Mouse (Mus musculus): Measurements from ENCODE around the gene Mblac2. TPM values are rescaled to one million over a fixed set of nuclear protein-coding genes. Genes with fewer than 3 reads are reported as not detected.
"Not testable (repeated sequence)": the region's sequence is repeated elsewhere in the genome, so short reads cannot be mapped to it uniquely, and the experiment has no call there.

Mblac2 gene
- 3.3 and 5.9 TPM in 2 replicates for total RNA-seq (2014; fragmentation: Nextera tagmentation)
- total RNA-seq (2017): 2.9 and 3.0 TPM in 2 replicates

DNA sequence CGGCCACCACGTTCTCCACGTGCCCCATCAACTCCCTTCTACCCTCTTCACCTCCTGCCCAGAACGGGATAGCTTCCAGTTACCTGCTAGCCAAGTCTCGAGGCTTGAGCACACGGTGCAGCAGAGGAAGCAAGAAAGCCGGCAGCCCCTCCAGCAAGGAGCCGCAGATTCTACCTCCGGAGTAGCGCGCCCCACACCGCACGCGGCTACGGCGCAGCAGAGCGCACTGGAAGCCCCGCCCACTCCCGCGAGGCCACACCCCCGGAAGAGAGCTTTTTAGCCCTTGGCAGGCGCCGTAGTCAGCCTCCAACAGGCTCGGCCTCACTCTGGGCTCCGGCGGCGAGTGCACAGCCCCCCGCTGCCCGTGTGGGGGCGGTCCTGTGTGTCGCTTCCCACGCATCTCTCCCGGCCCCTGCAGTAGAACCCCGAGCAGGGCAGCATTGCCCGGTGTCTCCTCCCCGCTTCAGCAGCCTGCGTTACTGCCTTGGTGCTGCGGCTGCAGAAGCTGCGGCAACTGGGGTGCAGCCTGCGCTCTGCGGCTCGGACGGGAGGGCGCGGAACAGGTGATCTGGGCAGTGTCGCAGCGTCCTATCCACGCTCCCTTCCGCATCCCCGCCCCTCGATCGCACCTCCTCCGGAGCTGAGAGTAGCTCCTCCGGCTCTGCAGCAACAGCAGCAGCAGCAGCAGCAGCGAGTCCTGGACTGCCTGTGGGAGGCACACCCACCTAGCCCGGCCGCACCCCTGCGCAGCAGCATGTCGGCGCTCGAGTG, at the start of gene Mblac2, which contains the start of gene Polr3g:
Gene Mblac2 (plus strand): TSS at position 567 of the 771 bp plus-strand sequence.
Gene Polr3g (minus strand): TSS at position 239 of the 771 bp plus-strand sequence.
- peak; percentile 84 for ATAC-seq (replicated peaks; ENCODE audit: poor library complexity, severe bottlenecking)

- ATAC-seq (replicated peaks; ENCODE audit: poor library complexity, severe bottlenecking): no peak
Observed at GRCm38 (mm10) chr13:81663566-81664330, 47.4 kb upstream of the Mblac2 start.

GRCm38 (mm10) chr13:81664331-81664698, 46.8 kb upstream of the Mblac2 start:
- ATAC-seq (replicated peaks; ENCODE audit: poor library complexity, severe bottlenecking): no peak

DNA sequence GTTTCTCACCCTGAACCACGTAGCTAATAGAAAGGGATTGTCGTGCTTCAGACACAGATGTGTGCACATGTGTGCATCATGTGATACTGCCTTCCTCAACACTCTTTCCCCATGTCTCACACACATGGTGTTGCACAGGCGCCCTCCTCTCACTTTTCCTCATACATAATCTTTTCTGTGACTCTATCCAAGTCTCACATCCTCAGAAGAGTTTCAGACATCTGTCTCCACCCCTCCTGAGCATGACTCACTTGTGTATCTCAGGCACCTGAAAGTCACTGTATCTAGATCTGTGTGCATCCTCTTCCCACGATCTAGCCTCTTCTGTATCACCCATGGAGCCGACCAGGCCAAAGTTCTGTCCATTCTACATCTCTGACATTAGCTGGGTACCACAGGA, 43.4 kb upstream of the Mblac2 start:
- no peak for ATAC-seq (replicated peaks; ENCODE audit: poor library complexity, severe bottlenecking)

DNA sequence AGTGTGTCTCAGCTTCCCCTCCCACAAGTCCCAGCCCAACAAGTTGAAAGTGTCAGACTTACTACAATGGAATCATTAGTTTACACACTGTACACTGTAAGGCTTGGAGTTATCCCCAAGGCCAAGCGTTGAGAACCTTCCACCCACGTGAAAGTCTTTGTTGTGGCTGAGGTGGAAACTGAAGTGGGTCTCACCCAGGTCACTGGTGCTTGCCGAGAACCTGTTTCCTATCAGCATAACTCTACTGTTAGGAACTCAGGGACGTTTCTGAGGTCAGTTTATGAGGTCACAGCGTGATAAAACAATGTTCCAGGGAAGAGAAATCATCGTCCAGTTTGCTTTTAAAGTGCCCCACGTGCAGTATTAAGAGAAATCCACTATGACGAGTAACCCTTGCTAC, 35.8 kb upstream of the Mblac2 start:
- no peak for ATAC-seq (replicated peaks; ENCODE audit: poor library complexity, severe bottlenecking)

DNA sequence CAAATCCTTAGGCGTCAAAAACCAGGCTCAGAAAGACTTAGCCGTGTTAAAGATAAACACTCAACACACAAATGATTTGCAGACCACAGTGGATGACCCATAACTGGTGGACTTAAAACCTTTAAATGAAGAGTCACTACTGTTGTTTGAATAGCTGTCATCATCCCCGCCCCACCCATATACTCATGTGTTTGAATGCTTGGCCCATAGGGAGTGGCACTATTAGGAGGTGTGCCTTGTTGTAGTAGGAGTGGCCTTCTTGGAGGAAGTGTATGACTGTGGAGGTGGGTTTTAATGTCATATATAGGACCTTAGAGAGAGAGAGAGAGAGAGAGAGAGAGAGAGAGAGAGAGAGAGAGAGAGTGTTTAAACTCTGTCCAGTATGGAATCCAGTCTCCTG, 28.0 kb upstream of the Mblac2 start:
- no peak for ATAC-seq (replicated peaks; ENCODE audit: poor library complexity, severe bottlenecking)

- no peak for ATAC-seq (replicated peaks; ENCODE audit: poor library complexity, severe bottlenecking)
Observed at GRCm38 (mm10) chr13:81684258-81684657, 26.9 kb upstream of the Mblac2 start.

GRCm38 (mm10) chr13:81684884-81685283, 26.3 kb upstream of the Mblac2 start:
- ATAC-seq (replicated peaks; ENCODE audit: poor library complexity, severe bottlenecking): no peak

GRCm38 (mm10) chr13:81689587-81689986, 21.6 kb upstream of the Mblac2 start:
- 0 out of 2 replicates have a peak, but pooled peaks have one; percentile 33 for ATAC-seq (replicated peaks; ENCODE audit: poor library complexity, severe bottlenecking)

GRCm38 (mm10) chr13:81690477-81690876, 20.7 kb upstream of the Mblac2 start:
- 0 out of 2 replicates have a peak, but pooled peaks have one; percentile 25 for ATAC-seq (replicated peaks; ENCODE audit: poor library complexity, severe bottlenecking)

DNA sequence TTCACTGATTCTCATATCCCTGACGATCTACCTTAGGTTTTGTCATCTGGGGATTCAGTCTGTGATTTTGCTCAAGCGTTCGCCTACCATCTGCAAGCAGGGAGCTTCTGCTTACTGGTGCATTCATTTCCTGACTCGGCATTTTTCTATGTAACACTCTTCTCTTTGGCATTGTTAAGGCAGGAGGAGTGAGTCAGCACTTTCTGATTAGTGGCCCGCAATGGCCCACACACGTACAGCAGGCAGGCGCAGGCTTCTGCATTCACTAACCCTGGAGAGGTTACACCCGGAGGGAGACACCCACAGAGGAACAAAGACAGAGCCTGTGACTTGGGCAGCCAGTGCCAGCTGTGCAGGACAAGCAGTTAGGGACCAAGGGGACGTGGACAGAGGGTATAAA, 19.5 kb upstream of the Mblac2 start:
- ATAC-seq (replicated peaks; ENCODE audit: poor library complexity, severe bottlenecking): peak; percentile 86

- ATAC-seq (replicated peaks; ENCODE audit: poor library complexity, severe bottlenecking): no peak
Observed at GRCm38 (mm10) chr13:81694446-81694845, 16.7 kb upstream of the Mblac2 start.

GRCm38 (mm10) chr13:81703148-81703547, 8.0 kb upstream of the Mblac2 start:
- peak; percentile 89 for ATAC-seq (replicated peaks; ENCODE audit: poor library complexity, severe bottlenecking)

DNA sequence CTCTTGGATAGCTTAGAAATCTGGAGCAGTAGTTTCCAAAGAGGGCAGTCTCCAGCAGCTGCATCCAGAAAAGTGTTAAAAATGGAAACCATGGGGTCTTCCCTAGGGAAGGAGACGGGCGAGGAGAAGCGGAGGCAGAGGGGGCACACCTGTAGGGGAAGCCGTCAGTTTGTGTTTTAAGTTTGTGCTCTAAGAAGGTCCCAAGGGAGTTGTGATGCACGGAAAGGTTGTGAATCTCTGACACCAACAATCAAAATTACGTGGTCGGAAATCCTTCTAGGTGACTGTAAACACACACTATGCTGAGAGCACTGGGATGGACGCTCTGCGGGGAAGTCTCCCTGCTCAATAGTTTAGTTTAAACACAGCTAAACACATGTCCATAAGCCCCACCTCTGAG, 7.5 kb upstream of the Mblac2 start:
- no peak for ATAC-seq (replicated peaks; ENCODE audit: poor library complexity, severe bottlenecking)

- ATAC-seq (replicated peaks; ENCODE audit: poor library complexity, severe bottlenecking): no peak
Observed at GRCm38 (mm10) chr13:81706311-81706710, 4.8 kb upstream of the Mblac2 start.

GRCm38 (mm10) chr13:81709805-81710204, 1.3 kb upstream of the Mblac2 start:
- ATAC-seq (replicated peaks; ENCODE audit: poor library complexity, severe bottlenecking): no peak

GRCm38 (mm10) chr13:81710266-81710665, 875 bp upstream of the Mblac2 start:
- ATAC-seq (replicated peaks; ENCODE audit: poor library complexity, severe bottlenecking): no peak

GRCm38 (mm10) chr13:81711546-81712371, 618 bp downstream of the Mblac2 start:
- ATAC-seq (replicated peaks; ENCODE audit: poor library complexity, severe bottlenecking): peak; percentile 24

- no peak for ATAC-seq (replicated peaks; ENCODE audit: poor library complexity, severe bottlenecking)
Observed at GRCm38 (mm10) chr13:81713896-81714295, 2.8 kb downstream of the Mblac2 start.

- ATAC-seq (replicated peaks; ENCODE audit: poor library complexity, severe bottlenecking): not testable (repeated sequence)
Observed at GRCm38 (mm10) chr13:81728141-81728540, 17.0 kb downstream of the Mblac2 start.
